Mouse (Mus musculus) bone marrow macrophage, adult 2 months (primary cell): ENCODE results near the gene Ccdc114.

Experiments used
- CTCF ChIP-seq: IDR thresholded peaks from 2 replicates; pipeline ENCODE4 v1.5.1; 2012; ENCODE audit warnings: low read depth, mild to moderate bottlenecking, low read length, moderate library complexity
- POLR2A ChIP-seq: IDR thresholded peaks from 2 replicates; pipeline ENCODE4 v1.6.1; 2012; ENCODE audit warnings: mild to moderate bottlenecking, low read depth, low read length, borderline replicate concordance

- TF ChIP-seq CTCF: no peak
- TF ChIP-seq POLR2A: no peak
Observed at GRCm38 (mm10) chr7:45917004-45917704, 6.7 kb upstream of the Ccdc114 start.
